Mouse (Mus musculus) kidney, adult 9 months (tissue): Measurements from ENCODE around the gene Myo1g.
A peak's percentile ranks its signal among the peaks of the same experiment; 100 is the strongest.

ENCODE experiments used
- DNase-seq: peaks from one replicate; pipeline ENCODE4 v3.0.0; 2022

Gene Myo1g

DNA sequence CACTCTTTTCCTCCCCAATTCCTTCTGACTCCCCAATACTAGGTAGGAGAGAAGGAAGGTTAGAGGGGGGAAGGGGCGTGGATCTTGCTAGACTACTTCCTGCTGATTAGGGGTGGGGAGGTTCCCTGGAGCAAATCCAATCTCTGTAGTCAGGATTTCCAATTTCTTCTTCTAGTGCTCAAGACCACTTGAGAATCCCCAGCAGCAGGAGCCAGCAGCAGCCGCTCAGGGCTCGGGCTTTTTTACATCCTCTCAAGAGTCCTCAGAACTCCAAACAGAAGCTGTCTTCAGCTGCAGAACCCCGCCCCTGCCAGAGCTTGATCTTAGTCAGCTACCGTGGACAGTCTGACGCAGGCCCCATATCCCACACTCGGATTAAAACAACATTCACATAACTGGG lies 33.3 kb downstream of the Myo1g start:
- no peak for DNase-seq

DNA sequence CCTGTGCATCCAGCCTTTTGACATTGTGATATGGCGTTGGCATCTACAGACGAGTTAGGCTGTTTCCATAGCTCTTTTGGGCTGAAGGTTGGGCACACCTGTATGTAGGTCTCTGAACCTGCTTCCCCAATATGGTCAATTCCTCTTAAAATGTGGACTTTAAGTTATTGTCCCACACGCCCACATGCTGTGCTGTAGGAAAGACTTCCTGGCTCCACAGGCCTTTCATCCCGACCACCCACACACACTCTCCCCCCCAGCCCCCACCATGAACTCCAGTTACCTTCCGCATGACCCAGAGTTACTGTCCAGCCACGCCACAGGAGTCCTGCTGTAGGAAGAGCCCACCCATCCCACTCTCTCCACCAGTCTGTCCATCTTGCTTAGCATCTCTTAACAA lies 33.8 kb downstream of the Myo1g start:
- DNase-seq = no peak

DNA sequence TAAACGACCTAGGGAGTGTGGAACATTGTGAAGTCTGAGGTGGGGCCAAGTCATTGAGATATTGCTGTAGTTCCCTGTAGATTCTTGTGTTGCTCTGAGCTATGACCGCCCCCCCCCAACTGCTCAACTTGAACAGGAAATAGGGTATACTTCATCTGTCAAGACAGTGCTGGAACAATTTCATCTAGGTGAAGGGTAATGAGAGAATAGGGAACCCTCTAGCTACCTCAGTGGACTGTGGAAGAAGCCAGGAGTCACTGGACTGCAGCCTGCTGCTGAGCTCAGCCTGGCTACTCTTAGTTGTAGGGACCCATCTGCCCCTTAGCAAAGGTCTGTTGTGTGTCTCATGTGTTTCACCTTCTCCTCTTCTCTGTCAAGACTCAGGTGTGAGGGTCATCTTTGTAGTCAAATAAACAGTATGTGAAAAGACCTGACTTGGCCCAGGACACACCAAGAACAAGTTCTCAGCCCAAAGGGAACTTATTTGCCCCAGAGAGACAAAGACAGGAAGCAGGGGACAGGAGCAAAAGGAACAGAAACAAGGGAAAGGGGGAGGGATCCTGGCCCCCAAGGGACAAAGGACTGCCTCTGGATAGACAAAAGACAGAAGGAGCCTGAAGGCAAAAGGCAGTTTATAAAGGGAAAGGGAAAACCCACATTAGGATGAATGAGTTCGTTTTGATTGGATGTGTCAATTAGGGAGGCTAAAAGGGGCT lies 36.4 kb downstream of the Myo1g start:
- no peak for DNase-seq

DNA sequence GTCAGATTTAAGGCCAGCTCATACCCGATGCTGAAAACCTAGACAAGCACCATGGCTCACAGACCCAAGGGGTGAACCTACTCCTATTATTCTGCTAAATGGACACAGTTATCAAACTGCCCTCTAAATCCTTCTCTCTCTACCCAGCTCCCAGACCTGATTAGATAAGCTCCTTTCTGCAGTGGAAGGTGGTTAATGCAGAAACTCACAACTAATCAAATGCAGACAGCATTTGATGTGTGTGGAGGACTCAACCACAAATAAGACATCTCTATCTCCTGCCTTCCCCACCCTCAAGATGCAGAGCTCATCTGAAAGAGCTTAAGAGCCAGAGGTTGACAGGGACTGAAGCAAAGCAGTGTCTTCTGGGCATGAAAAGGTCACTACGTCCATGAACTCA lies 37.7 kb downstream of the Myo1g start:
- no peak for DNase-seq

DNA sequence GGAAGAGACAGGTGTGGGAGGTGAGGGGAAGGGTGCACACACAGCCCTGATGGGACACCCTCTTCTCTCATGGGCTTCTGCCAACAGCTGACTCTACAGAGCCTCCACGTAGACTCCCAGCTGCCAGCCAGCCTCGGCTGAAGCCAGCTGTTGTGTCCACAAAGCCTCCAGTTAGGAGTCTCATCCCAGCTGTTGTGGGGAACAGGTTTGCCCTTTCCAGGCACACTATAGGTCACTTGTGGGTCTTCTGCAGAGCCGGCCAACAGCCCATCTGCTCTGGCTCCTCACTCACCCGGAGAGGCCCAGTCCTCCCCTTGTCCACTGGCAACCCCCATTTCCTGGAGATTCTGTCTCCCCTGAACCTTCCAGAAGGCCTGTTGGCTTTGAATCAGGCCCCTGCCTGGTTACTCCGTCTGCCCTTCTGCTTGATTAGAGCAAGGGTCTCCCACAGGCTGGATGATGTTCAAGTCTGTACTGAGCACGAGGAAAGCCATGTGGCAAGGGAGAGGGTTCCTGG lies 39.0 kb downstream of the Myo1g start:
- no peak for DNase-seq

DNA sequence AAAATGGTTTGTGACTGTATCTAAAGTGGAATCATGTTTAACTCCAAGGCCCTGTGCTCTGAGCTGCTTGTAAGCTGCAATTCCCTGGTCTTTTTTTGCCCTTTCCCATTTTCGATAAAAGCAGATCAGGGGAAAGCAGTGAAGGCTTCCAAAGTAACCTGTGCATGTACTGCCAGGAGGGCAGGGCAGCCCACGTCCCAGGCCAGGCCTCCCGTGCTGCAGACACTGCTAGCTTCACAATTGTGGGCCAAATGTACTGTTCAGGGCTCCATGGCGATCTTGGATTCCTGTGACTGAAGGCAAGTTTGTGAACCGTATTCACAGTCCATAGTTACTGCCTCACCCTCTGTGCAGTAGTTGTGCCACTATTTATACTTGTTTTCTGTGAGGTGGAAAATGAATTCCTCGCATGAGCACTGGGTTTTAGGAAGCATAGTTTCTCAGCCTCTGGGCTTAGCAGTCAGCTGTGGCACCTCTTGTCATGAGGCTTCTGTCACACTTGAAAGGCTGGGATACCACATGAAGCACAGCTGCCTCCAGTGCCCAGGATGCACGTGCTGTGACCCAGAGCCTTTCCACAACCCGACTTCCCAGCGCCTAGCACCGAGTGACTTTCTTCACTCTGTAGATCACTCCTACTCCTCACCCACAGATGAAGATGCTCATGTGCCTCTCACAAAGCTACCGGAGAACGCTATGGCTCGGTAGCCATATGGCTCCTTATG lies 39.9 kb downstream of the Myo1g start:
- DNase-seq = no peak

DNA sequence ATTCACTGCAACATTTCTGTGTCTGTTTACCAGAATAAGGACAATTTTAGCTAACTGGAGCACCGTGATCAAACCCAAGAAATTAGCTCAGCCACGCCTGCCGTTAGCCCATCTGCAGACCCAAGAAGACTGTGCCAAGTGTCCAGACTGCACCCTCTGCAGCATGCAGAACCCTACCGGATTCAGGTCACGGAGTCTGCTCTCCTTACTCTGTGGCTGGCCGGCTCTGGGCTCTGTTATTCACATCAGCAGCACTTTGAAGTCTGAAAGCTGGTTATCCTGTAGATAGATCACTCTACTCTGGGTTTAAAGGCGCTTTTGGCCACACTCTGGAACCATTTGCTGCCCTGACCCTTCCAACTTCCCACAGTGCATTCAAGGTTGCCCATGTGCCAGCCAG lies 40.6 kb downstream of the Myo1g start:
- no peak for DNase-seq

DNA sequence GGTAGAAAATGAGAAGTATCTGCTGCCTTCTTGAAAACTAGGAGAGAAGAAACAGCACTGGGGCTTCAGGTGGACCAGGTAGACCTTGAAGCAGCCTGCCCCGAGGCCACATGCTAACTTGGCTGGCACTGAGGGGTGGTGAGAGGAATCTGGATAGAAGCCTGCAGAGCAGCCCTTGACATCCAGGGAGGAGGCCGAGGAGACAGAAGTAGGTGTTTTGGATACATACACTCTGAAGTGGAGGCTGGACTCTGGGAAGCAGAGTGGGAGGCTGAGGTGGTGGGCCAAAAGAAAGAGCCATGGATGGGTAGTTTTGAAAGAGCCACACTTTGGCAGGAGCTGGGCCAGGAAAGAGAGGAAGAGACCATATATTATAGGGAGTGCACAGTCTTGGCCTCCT lies 41.5 kb downstream of the Myo1g start:
- DNase-seq = no peak

DNA sequence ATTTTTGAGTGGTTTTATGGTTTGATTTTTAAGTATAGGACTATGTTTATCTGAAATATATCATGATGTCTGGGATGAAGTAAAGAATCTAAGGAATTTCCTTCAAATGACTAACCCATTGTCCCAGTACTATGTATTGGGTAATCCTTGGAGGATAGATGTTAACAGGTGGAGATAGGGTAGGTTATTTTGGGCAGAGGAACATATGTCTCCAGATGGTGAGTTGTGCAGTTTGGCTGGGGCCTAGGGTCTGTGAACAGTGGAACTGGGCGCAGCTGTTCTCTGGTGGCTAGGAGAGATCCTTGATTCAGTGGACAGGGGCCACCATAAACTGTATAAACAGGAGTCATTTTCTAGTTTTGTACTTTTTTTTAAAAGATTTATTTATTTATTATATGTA lies 43.4 kb downstream of the Myo1g start:
- no peak for DNase-seq

DNA sequence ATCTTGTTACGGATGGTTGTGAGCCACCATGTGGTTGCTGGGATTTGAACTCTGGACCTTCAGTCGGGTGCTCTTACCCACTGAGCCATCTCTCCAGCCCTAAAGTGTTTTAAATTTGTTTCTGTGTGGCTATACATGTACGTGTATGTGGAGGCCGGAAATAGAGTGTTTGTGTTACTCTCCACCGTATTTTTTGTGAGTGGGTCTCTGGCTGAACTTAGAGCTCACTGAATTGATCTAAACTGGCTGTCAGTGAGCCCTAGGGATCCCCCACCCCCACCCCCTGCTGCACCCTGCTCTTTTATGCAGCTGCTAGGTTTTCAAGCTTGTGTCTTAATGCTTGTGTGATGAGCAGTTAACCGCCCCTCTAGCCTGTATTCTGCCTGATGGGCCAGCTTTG lies 43.9 kb downstream of the Myo1g start:
- DNase-seq = no peak

DNA sequence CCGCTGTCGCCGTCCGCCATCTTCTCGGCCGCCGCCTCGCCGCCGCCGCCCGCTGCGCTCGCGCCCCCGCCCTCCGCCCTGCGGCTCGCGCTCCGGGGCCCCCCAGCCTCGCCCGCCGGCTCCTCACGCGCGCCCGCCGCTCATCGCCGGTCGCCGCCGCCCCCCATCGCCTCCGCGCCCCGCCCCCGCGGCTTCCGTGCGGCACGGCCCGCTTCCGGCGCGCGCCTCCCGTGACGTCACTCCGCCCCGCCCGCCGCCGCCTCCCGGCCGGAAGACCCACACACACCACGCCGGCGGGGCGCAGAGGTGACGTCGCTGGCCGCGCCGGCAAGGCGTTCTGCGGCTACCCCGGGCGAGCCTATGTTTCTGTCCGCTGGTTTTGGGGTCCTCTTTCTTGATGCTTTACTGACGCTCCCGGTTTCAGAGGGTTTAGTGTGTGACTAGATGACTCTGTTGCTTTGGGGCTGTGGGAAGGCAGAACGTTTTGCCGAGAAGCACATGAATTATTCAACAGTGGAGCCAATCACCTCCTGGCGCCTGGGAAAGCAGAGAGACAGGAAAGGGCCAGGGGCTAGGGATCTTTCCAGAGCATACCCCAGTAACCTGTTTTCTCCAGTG lies 44.8 kb downstream of the Myo1g start, which contains the start of gene Purb:
Purb (minus strand) TSS at position 51 of the 618 bp plus-strand sequence.
- DNase-seq = peak; percentile 89

DNA sequence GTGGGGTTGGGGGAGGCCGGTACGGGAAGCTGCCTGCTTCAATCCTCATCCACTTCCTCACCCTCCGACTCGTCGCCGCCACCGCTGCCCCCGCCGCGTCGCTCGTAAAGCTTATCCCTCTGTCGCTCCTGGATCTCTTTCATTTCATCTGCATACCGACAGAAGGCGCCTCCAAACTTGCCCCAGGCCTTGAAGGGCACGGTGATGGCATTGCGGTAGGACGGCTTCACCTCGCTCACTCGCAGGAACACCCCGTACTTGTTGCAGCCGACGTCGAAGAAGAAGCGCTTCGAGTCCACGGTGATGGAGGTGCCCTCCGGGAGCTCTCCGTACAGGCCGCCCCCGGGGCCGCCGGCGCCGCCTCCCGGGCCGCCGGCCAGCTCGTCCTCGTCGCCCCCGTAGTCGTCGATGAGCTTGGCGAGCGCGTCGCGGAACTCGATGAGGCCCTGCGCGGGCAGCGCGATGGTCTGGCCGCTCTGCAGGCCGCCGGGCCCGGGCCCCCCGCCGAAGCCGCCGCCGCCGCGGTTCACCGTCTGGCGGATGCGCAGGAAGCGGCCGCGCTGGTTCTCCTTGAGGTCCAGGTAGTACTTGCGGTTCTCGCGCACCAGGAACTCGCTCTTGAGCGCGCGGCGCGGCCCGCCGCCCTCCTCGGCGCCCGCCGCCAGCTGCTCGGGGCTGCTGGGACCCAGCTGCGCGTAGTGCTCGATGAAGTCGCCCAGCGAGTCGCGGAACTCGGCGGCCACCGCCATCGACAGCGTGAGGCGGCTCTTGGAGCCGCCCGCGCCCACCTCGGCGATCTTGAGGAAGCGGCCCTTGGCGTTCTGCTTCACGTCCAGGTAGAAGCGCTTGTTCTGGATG lies 45.7 kb downstream of the Myo1g start:
- DNase-seq = peak; percentile 46

DNA sequence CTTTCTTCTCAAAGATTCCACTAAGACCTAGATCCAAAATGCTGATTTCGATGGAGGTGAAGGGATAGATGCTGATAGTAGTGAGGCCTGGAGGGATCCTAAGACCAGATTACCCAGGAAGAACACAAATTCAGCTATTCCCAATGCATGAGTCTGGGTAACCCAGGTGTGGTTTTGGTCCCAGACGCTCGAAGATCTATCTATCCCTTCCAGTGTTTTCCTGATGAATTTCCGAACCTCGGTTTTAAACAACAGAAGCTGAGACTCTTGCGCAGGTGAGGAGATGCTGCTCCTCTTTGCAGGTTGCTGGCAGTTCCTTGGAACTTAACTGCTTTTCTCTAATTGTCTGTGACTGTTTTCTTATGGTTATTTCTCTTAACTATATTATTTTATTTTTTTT lies 46.4 kb downstream of the Myo1g start:
- DNase-seq = no peak

DNA sequence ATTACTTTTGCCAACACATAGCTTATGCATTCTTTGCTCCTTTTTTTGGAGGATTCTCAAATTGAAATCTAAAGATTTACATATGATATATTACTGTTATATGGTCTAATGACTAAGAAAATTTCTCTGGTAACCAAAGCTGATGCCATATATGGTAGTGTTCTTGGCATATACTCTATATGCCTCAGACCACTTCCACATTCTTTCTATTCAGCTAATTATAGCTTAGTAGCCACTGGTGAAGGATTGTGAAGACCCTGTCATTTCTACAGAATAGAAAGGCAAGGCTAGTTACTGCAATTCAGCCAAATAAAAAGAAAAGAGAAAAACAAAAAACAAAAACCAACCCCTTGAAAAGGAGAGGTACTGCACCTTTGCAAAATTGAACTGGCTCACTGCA lies 48.7 kb downstream of the Myo1g start:
- no peak for DNase-seq

DNA sequence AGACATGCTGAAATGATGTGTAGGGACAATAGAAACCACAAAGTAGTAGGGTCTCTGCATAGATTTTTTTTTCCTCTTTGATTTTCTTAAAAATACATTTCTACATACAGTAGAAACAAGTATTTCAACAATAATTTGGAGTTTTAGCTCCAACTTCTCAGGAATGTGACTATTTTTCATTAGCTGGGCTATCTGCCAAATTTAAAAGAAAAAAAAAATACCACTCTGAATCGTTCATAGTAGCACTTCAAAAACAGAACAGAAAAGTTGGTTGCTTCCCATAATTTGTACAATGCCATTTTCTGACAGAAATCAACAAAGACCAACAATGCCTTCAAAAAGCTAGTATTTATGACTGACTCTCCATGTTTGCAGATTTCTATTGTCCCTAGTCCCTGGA lies 49.3 kb downstream of the Myo1g start:
- DNase-seq = no peak

DNA sequence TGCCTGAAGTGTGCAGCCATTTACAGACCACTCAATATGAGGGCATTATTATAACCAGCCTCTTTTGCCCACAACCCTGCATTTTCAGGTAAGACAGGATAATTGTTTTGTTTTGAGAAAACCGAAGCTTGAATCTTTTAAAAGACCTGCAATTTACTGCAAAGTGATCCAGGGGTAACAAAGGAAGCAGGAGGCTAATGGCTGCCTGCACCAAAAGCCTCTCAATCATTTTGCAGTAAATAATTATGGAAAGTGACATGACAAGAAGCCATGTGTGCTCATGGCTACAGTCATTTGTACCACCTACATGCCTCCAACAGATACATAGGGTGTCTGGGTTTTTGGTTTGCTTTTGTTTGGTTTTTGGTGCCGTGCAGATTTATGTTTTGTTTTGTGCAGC lies 49.7 kb downstream of the Myo1g start:
- no peak for DNase-seq

DNA sequence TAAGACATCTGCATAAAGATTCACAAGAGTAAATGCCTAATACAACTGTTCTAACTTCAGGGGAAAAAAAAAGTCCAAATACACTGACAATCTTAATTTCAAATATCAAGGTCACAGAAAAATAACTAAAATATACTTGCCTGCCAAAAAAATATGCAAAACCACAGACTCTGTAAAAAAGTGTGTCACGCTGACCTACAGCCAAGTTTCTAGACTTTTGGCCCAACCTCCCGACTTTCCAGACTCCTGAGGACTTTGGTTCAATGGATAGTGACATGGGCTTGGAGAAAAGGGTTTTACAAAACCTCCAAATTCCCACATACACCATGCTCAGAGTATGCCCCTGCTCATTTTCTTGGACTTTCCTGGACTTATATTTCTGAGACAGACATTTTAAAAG lies 52.2 kb downstream of the Myo1g start:
- DNase-seq = peak; percentile 37

DNA sequence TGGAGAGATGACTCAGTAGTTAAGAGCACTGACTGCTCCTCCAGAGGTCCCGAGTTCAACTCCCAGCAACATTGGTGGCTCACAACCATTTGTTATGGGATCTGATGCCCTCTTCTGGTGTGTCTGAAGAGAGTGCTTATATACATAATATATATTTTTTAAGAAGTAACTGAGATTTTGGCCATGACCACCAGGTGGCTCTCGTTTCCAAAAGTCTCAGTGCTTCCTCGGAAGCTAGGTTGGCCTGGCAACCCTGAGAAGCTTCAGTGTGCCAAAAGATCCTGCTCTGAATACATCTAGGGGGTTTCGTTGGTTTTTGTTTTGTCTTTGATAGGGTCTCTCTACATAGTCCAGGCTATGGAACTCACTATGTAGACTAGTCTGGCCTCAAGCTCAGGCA lies 55.6 kb downstream of the Myo1g start:
- peak; percentile 62 for DNase-seq

DNA sequence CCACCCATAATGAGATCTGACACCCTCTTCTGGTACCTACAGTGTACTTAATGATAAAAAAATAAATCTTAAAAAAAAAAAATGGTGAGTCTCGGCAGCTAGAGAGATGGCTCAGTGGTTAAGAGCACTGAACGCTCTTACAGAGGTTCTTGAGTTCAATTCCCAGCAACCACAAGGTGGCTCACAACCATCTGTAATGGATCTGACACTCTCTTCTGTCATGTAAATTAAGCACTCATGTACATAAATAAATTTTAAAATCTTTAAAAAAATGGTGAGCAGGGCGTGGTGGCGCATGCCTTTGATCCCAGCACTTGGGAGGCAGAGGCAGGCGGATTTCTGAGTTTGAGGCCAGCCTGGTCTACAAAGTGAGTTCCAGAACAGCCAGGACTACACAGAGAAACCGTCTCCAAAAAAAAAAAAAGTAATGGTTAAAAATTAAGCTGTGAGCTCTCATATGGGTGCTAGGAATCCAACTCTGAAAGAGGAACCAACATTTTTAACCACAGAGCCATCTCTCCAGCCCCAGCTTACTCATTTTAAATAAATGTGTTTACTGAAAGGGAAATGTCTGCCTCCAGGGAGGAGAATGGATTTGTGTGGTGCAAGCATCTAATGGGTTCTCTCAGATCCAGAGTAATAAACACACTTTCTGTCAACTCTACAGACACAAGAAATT lies 57.5 kb downstream of the Myo1g start:
- DNase-seq = no peak
